Mouse (Mus musculus) cerebellum, adult 2 months (tissue): ENCODE results near the gene Gm10563.

Experiments
- CTCF ChIP-seq: fragments of 200-500 bp; IDR thresholded peaks from 2 replicates; pipeline ENCODE4 v1.5.1; 2011; ENCODE audit warnings: low read depth, mild to moderate bottlenecking, control low read depth, low read length, moderate library complexity, borderline replicate concordance; ENCODE audit not compliant: insufficient read depth
- POLR2A ChIP-seq: fragments of 200-500 bp; IDR thresholded peaks from 2 replicates; pipeline ENCODE4 v1.6.1; 2011; ENCODE audit warnings: low read length, control low read depth, borderline replicate concordance; ENCODE audit not compliant: insufficient read depth

GRCm38 (mm10) chr4:155649355-155649754 lies 4.1 kb upstream of the Gm10563 start:
- TF ChIP-seq POLR2A: no peak
- TF ChIP-seq CTCF: no peak
